Mouse (Mus musculus) myocyte (in vitro differentiated cells): ENCODE results near the gene Acsbg1.

Source experiments
- E2F4 ChIP-seq: IDR thresholded peaks from one replicate; pipeline ENCODE4 v1.6.1; 2011; ENCODE audit warnings: mild to moderate bottlenecking, control low read depth, moderate library complexity; ENCODE audit not compliant: insufficient read depth
- MAX ChIP-seq: IDR thresholded peaks from one replicate; pipeline ENCODE4 v1.6.1; 2011; ENCODE audit warnings: low read depth, mild to moderate bottlenecking, control low read depth
- MYOD1 ChIP-seq, 3 experiments: IDR thresholded peaks; one replicate each; pipeline ENCODE4 v1.6.1; 2011; ENCODE audit warnings: control low read depth in 2 of 3, low read depth in 2 of 3, mild to moderate bottlenecking in 2 of 3, moderate library complexity in 1 of 3; ENCODE audit not compliant: insufficient read length in 2 of 3, control insufficient read depth in 1 of 3
- TCF12 ChIP-seq: IDR thresholded peaks from one replicate; pipeline ENCODE4 v1.6.1; 2011; ENCODE audit warnings: mild to moderate bottlenecking, control low read depth; ENCODE audit not compliant: poor library complexity, insufficient read depth, severe bottlenecking

GRCm38 (mm10) chr9:54614182-54614850, 47.4 kb downstream of the Acsbg1 start:
- TF ChIP-seq MAX, result no peak
- no peak for TF ChIP-seq E2F4
- TF ChIP-seq TCF12, result no peak
- TF ChIP-seq MYOD1 (IDR thresholded peaks at IDR 0.05; ENCODE audit: control insufficient read depth in 1 of 3, insufficient read length in 2 of 3, low read depth in 2 of 3), result no peak
